Mouse (Mus musculus): ENCODE measurements around the gene Atp6v1b1.

The Atp6v1b1 gene

DNA sequence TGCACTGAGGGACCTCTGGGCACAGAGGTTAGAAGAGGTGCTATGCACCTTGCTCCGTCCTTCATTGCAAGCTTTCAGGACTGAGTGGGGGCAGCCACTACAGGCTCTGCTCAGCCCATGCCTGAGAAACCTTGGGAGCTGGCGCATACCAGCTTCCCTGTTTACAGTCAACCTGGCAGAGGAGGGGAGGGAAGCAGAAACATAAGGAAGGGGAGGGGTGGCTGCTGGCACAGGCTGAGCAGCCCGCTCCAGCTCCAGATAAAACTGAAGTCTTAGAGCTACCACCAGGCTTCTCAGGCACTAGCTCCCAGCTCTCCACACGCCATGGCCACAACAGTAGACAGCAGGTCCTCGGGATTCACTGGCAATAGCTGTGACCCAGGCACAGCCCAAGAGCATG, at the start of gene Atp6v1b1:
Gene Atp6v1b1 (plus strand): TSS at position 230 of the 400 bp plus-strand sequence.
- DNase-seq (ENCODE audit: low read depth in 1 of 2, low spot score in 2 of 2) = no peak

DNA sequence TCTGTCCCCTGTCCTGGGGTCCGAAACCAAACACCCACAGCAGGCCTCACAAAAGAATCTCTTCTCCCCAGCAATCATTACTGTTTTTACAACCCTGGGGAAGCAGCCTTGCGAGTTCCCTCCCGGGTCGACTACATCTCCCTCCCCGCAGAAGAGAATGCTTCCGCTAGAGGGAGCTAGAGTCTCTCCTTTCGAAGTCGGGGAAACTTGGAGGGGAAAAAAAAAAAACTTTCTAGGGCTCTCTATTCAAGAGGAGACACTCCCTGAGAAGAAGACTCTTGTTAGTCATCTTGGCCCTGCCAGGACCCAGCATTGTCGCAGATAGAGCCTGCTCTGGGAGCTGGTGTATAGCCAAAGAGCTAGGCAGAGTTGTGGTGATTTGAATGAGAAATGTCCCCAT, 49.0 kb upstream of the Atp6v1b1 start:
- DNase-seq (ENCODE audit: low read depth in 1 of 2, low spot score in 2 of 2) = no peak

GRCm38 (mm10) chr6:83695731-83696130, 47.1 kb upstream of the Atp6v1b1 start:
- no peak for DNase-seq (ENCODE audit: low read depth in 1 of 2, low spot score in 2 of 2)

DNA sequence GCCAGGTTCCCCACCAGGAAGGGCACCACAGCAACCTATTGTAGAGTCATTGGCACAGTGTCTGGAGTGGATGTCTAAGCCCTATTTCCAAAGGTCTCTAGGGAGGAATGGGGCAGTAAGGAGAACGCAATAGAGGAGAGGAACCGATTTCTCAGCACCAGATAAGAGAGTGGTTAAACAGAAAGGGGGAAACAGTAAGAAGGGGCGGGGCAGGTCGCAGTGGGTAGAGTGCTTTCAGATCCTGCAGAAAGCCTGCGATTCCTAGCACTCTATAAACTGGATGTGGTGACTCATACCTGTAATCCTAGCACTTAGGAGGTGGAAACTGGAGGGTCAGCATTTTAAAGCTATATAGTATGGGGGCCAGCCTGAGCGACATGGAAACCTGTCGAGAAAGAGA, 46.1 kb upstream of the Atp6v1b1 start:
- DNase-seq (ENCODE audit: low read depth in 1 of 2, low spot score in 2 of 2) = no peak

DNA sequence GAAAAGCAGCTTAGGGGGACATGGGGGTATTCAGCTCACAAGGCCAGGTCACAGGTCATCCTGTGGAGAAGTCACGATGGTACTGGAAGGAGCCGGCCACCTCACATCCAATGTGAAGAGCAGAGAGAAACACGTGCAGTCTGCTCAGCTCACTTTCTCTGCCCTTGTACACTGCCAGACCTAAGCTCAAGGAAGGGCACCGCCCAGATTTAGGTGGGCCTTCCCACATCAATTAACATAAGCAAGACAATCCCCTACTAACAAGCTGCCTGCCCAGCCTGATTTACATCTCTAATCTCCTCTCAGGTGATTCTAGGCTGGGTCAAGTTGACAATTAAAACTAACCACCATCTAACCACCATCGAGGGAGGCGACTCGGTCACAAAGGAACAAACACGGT, 44.9 kb upstream of the Atp6v1b1 start:
- DNase-seq (ENCODE audit: low read depth in 1 of 2, low spot score in 2 of 2) = no peak

DNA sequence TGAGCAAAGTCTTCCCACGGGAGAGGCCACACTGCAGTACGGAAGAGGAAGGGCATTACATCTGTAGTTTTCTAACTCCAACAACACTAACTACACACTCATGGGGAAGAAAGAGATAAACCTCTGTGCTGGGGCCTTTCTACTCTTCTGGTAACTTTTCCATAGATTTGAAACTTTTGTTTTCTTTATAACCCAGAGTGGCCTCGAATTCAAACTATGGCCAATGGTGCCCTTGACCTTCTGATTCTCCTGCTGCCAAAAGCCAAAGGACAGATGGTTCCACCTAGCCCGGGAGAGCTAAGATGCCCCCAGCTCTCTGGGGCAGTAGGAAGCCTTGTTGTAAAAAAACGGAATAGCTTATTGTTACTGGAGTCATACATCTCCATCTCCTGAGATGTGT, 42.8 kb upstream of the Atp6v1b1 start:
- DNase-seq (ENCODE audit: low read depth in 1 of 2, low spot score in 2 of 2) = no peak

DNA sequence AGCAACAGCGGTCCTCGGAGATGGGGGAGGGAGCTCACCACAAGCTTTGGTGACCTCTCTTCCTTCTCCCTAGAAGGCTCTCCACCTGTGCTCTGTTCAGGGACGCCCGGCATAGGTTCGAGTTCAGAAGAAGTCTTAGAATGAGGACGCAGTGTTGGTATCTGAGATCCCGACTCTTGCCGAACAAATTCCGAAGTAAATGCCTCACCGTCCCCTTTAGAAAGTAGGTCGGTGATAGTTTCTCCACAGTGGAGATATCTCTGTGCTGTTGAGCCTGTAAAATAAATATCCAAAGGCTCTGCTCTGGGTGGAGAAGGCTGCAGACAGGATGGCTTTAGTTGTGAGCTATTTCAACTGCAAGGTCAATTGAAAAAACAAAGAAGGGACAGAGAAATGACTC, 41.8 kb upstream of the Atp6v1b1 start:
- DNase-seq (ENCODE audit: low read depth in 1 of 2, low spot score in 2 of 2) = no peak

DNA sequence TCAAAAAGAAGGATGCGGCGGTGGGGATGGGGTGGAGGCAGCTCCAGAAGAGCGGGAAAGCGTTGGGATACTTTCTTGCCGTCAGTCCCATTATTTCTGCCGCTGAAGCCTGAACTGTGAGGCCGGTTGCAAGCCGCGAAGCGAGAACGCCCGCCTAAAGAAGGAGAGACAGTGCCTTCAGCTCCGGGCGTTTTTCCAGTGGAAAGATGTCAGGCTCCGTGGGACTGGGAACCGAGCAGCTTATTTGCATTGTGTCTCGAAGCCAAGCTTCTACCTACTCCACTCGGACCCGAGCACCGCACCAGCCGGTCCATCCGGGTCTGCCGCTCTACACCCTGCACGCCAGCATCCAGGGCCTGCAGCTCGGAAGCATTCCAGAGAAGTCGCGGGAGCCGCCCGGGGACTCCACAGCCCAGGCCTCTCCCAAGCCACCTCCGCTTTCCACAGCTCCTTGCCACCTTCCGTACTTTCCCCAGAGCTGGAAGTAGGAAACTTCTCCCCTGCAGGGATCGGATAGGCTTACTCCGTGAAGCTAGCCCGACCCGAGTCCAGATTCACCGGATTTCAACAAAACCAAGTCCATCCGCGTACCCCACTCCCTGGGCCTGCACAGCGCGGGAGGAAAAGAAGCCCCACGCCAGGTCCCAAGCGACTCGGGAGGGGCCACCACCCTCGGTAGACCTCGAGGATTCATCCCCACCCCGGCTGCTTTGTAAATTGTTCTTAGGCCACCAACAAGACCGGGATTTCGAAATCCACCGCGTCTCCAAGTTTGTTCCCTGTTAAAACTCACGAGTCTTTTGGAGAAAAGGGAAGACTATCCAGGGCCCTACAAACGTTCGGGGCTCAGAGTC, 40.4 kb upstream of the Atp6v1b1 start:
- no peak for DNase-seq (ENCODE audit: low read depth in 1 of 2, low spot score in 2 of 2)

DNA sequence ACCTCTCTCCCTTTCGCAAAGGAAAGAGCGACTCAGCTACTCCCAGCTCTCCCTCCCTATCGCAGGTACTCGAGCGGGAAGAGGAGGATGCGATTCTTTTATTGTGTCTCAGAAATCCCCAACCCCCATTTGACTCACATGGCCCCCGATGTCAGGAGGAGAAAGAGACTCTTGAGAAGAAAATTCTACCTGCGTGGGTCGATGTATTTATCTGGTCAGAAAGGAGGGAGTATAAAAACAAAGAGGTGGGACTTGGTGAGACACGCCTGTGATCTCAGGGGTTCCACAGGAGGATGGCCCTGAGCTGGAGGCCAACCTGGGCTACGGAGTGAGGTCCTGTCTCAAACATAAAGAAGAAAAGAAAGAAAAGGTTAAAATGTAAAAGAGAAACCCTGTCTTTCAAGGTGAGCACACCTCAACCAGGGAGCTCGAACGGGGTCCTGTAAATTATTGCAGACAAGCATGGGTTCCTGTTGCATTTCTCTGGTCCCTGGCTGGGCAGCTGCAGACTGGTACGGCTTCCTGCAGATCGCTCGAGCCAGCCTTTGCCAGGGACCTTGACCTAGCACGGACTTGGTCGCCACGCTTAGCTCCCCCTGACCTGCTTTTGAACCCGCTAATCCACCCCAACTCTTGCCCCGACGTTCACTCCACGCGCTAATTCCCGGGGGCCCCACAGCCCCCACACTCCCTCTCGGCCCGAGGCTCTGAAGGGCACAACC, 39.6 kb upstream of the Atp6v1b1 start:
- no peak for DNase-seq (ENCODE audit: low read depth in 1 of 2, low spot score in 2 of 2)

GRCm38 (mm10) chr6:83703722-83704078, 39.1 kb upstream of the Atp6v1b1 start:
- no peak for DNase-seq (ENCODE audit: low read depth in 1 of 2, low spot score in 2 of 2)

- DNase-seq (ENCODE audit: low read depth in 1 of 2, low spot score in 2 of 2) = no peak
Observed at GRCm38 (mm10) chr6:83704294-83704693, 38.5 kb upstream of the Atp6v1b1 start.

DNA sequence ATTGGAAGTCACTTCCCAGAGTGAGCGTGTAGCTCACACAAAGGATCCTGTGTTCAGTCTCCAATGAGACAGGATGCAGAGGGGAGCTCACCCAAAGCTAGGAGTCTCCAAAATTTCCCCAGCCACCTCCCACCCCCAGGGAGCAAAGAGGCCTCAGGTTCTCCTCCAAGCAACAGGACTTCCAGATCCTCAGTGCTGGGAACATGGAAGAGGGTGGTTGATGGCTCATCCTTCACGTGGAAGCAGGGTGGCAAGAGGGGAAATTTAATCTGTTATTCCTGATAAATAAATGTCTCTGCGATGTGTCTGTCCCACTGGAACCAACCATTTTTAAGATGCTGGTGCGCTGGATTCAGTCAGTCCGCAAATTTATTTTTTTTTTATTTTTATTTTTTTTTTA, 38.1 kb upstream of the Atp6v1b1 start:
- no peak for DNase-seq (ENCODE audit: low read depth in 1 of 2, low spot score in 2 of 2)

DNA sequence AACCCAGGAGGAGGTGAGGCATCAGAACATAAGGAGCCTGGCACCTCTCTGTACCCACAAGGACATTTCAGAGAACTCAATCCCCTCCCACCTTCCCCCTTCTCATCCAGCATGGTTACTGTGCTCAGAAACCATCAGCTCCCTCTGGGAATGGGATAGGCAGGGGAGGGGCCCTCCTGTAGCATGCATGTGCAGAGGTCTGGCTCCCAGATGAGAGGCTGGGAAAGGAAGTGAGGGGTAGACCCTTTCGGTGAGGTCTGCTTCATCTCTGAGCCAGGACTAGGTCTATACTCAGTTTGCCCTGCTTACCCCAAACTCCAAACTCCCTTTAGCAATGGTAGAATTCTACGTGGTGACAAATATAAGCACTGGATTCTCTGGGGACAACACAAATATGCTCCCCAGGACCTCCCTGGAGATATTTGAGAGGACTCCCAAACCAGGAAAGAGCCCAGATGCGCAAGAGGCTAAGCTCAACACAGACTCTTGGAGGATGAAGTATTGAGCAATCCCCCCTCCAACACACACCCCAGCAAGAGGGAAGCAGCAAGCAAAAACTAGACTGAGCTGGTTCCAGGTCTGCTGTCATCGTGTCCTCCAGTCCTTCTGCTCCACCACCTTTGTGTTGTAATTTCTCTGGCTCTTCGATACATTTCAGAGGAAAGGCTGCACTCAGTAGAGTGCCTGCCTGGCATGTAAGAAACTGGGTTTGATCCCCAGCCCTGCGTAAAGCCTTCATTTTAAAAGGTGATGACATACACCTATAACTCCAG, 34.9 kb upstream of the Atp6v1b1 start:
- no peak for DNase-seq (ENCODE audit: low read depth in 1 of 2, low spot score in 2 of 2)

DNA sequence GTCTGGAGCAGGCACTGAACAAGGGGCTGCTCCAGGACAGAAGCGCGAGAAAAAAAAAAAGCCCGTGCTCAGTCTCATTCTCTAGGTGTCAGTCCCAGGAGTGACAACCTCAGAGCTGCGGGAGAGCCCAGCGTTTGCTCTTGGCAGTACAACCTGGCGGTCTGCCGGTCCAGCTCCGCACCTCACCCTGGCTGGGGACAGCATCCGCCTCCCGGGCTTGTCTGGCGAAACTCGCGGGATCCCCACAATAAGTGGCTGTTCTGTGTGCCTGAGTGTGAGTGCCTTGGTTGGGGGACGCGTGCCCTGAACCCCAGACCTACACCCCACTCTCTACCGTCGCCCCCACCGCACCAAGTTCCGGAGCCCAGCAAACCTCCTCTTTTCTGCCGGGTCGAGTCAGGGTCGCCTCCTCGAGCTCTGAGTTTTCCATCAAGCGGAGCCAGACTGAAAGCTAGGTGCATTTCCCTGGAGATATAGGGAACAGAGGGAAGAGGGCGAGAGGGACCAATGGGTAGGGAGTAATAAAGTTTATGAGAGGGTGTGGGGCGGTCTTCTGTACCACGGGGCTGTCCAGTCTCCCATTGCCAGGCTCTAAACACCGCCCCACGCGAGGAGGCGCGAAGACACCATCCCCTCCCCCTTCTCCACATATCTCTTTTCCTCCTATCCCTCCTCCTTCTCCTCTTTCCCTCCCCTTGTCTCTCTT, 32.3 kb upstream of the Atp6v1b1 start:
- no peak for DNase-seq (ENCODE audit: low read depth in 1 of 2, low spot score in 2 of 2)

DNA sequence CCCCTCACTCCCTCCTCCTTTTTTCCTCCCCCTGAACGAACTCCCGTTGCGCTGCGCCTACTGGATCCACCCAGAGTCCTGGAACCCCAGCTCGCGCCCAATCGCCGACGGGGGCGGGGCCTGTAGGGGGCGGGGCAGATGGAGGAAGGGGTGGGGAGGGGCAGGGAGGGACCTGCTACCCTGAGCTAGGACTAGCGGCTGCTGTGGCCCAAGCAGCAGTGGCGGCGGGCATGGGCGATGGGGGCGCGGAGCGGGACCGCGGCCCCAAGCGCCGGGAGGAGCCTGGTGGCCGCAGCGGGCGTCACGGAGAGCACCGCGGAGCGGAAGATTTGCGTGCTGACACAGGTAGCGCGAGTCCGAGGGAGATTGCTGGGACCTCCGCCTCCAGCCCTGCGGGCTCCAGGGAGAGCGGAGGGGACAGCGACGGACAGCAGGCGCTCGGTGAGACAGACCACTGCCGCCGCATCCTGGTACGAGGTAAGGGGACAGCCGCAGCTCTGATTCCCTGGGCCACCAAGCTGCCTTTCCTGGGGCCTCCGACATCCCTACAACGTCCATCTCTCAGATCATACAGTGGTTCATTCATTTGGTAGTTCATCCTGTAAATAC, 31.6 kb upstream of the Atp6v1b1 start, which contains the start of gene Vax2:
Gene Vax2 (plus strand): TSS at position 198 of the 609 bp plus-strand sequence.
- DNase-seq (ENCODE audit: low read depth in 1 of 2, low spot score in 2 of 2) = no peak

DNA sequence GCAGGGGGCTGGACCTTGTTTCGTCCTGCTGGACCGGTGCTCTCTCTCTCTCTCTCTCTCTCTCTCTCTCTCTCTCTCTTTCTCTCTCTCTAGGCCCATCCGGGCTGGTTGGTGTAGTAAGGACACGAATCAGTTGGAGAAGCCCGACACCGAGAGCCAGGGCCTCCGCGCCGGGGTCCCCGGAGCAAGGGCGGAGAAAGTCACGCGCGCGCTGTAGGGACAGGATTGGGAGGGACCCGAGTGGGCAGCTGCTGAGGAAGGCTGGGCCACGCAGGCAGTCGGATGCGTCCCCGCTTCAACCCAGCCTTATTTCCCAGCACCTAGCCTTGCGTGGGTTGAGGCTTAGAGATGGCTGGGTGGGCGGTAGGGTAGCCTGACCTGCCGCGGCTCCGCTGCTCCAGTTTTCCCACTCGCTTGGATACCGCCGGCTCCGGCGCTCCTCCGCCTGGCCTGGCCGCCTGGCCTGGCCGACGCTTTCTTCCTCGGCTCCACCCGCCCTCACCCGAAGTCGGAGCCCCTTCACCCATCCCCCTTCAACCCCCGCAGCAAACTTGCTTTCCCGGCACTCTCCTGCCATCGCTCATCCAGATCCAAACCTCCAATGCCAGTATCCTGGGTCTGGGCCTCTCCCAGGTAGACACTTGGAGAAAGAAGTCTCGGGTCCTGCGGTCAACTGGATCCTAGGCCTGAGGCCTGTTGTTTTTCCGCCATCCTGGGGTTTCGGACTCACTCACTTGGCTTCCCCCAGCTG, 30.9 kb upstream of the Atp6v1b1 start:
- DNase-seq (ENCODE audit: low read depth in 1 of 2, low spot score in 2 of 2) = no peak

GRCm38 (mm10) chr6:83713271-83714136, 29.3 kb upstream of the Atp6v1b1 start:
- DNase-seq (ENCODE audit: low read depth in 1 of 2, low spot score in 2 of 2) = no peak

DNA sequence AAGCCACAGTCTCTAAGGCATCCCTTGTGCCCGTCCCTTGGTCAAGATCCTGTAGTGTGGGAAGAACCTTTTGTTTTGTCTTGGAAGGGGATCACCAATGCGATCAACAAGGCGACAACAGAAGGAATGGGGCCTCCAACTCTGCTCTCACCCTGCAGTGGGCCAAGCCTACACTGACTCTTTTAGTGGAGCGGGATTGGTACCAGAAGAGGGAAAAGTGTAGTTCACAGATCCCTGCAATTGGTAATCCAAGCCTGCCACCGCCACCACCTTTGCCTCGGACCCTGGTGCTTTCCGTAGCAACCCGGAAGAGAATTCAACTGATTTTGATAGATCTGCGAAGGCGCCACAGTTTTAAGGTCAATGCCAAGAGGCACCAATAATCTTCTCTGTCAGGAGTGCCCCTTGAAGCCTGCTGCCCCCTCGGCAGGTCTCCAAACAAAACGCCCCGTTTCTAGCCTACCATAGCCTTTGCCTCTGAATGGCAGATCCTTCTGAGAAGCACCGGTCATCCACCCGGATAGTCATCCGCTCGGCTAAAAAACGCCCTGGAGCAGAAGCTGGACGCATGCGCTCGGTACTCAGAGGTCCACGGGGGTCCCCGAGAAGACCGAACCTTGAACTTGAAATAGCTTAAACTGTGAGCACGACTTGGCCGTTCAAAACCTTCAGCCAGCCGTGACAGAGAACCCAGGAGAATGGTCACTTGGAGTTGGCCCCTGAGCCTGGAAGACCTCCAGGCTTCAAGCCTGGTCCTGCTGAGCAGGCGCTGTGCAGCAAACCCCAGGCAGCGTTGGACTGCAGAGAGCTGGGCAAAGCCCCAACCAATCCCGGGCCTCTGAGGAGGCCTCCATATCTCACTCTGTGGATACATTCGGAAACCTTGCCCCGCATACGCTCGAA, 28.3 kb upstream of the Atp6v1b1 start:
- DNase-seq (ENCODE audit: low read depth in 1 of 2, low spot score in 2 of 2) = no peak
